Mouse (Mus musculus): Measurements from ENCODE around the gene Rp2.

Gene Rp2

DNA sequence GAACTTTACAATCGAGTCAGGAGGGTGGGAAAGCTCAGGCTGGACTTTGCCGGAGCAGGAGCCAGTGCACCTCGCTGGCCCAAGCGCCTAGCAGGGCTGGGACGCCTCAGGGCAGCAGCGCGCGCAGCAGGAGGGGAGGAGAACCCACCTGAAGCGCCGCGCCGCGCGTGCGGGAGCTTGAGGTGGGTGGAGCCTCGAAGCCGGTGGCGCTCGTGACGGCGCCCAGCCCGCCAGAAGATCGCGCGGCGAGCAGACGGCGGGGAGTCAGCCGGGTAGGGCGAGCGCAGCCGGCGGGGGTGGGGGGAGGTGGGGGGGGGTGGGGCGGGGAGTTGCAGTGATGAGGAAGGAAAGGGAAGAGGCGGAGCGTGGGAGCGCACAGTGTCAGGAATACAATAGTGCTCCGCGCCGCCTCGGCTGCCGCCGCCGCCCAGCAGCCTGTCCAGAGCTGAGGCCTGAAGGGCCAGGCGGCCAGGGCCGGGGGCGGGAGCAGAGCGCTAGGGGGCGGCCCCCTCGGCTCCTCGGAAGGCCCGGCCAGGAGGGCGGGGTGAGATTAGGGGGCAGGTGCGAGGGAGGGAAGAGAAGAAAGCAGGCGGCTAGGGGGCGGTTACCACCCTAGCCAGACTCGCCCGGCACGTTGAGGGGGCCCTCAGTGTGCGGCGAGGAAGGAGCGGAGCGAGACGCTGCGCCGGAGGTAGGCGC lies 61.0 kb downstream of the Rp2 start, which contains the start of gene Jade3:
Gene Jade3, plus strand, starts transcription at position 549 of the 699 bp plus-strand sequence.
- DNase-seq = peak; percentile 88

DNA sequence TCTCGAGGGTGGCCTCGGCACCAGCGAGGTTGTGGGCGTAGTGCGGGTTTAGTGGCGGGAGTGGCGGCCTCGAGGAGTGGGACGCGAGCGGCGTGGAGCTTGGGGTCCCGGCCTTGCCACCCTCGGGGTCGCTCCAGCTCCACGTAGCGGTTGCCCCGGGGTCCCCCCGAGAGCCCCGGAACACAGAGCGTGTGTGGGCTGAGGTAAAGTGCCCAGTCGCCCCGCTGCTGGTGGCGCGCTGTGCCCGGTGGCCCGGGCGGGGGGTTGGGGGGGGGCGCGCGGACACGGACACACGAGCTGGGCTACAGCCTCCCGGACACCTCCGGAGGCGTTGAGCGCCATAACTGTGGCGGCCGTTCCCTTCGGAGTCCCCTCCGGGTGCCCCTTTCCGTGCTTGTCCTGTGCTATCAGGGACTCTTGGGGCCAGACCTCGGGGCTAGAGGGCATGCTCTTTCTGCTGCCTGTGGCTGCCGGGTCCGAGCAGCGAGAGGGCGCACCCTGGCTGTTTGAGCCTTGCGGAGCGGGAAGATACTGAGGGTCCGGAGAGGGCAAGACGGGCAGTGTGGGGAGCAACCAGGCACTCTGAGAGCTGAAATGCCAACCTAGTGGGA lies 61.7 kb downstream of the Rp2 start:
- peak; percentile 37 to 54 for DNase-seq

Measured in kidney, postnatal 36 days (tissue).